Mouse (Mus musculus) CH12.LX (cell line): Measurements from ENCODE around the gene Aif1l.

Experiments
- BHLHE40 ChIP-seq: IDR thresholded peaks from 2 replicates; pipeline ENCODE4 v1.6.1; 2011; ENCODE audit warnings: mild to moderate bottlenecking, low read depth, low read length, improper control_type of control experiment
- EP300 ChIP-seq: IDR thresholded peaks from 2 replicates; pipeline ENCODE4 v1.6.1; 2011; ENCODE audit warnings: low read length, improper control_type of control experiment
- JUN ChIP-seq: IDR thresholded peaks from 2 replicates; pipeline ENCODE4 v1.6.1; 2011; ENCODE audit warnings: low read depth, mild to moderate bottlenecking, low read length, improper control_type of control experiment, moderate library complexity; ENCODE audit not compliant: insufficient read depth
- MAFK ChIP-seq: IDR thresholded peaks from 2 replicates; pipeline ENCODE4 v1.6.1; 2011; ENCODE audit warnings: low read length, improper control_type of control experiment; ENCODE audit not compliant: insufficient replicate concordance
- MAZ ChIP-seq: IDR thresholded peaks from 2 replicates; pipeline ENCODE4 v1.6.1; 2012; ENCODE audit warnings: low read depth, mild to moderate bottlenecking, inconsistent platforms, low read length, improper control_type of control experiment, moderate library complexity
- MYC ChIP-seq: IDR thresholded peaks from 2 replicates; pipeline ENCODE4 v1.6.1; 2011; ENCODE audit warnings: low read depth, mild to moderate bottlenecking, improper control_type of control experiment, low read length
- POLR2AphosphoS2 ChIP-seq: IDR thresholded peaks from 2 replicates; pipeline ENCODE4 v1.6.1; 2011; ENCODE audit warnings: low read depth, low read length, improper control_type of control experiment
- RAD21 ChIP-seq: IDR thresholded peaks from 2 replicates; pipeline ENCODE4 v1.6.1; 2011; ENCODE audit warnings: low read depth, mild to moderate bottlenecking, low read length, improper control_type of control experiment, moderate library complexity
- TCF12 ChIP-seq: IDR thresholded peaks from 2 replicates; pipeline ENCODE4 v1.6.1; 2014; ENCODE audit warnings: low read depth, mild to moderate bottlenecking, inconsistent platforms, low read length, improper control_type of control experiment
- ZC3H11A ChIP-seq: IDR thresholded peaks from 2 replicates; pipeline ENCODE4 v1.6.1; 2012; ENCODE audit warnings: low read depth, mild to moderate bottlenecking, inconsistent platforms, low read length, improper control_type of control experiment

- no peak for TF ChIP-seq ZC3H11A
- TF ChIP-seq EP300: no peak
- TF ChIP-seq POLR2AphosphoS2: no peak
- TF ChIP-seq BHLHE40: no peak
- no peak for TF ChIP-seq RAD21
- TF ChIP-seq JUN: no peak
- no peak for TF ChIP-seq MAZ
- TF ChIP-seq TCF12: no peak
- TF ChIP-seq MYC: no peak
- TF ChIP-seq MAFK: no peak
Observed at GRCm38 (mm10) chr2:31957211-31957610, 7.3 kb downstream of the Aif1l start.
